Mouse (Mus musculus): ENCODE measurements around the gene Dab1.

- TF ChIP-seq CTCF (IDR thresholded peaks at IDR 0.05; ENCODE audit: low read depth, low read length): no peak
- no peak for TF ChIP-seq POLR2A (IDR thresholded peaks at IDR 0.05; ENCODE audit: extremely low read depth, insufficient read depth, low read length)
These were observed 820.5 kb downstream of the Dab1 start for GRCm38 (mm10) chr4:104439641-104440040.
